Mouse (Mus musculus) right cerebral cortex, adult 18-20 months (tissue): Measurements from ENCODE around the gene Ift88.

Source experiments
- DNase-seq: peaks from one replicate; pipeline ENCODE4 v3.0.0; 2022; ENCODE audit warnings: mixed read lengths

Ift88 gene

GRCm38 (mm10) chr14:57533841-57534240 is 110.0 kb downstream of the Ift88 start:
- no peak for DNase-seq

GRCm38 (mm10) chr14:57534346-57534745 is 110.5 kb downstream of the Ift88 start:
- DNase-seq, result no peak

GRCm38 (mm10) chr14:57534961-57535360 is 111.1 kb downstream of the Ift88 start:
- no peak for DNase-seq

GRCm38 (mm10) chr14:57535646-57536045 is 111.8 kb downstream of the Ift88 start:
- no peak for DNase-seq

GRCm38 (mm10) chr14:57536820-57537219 is 113.0 kb downstream of the Ift88 start:
- no peak for DNase-seq

- no peak for DNase-seq
Observed at GRCm38 (mm10) chr14:57537261-57538015, 113.6 kb downstream of the Ift88 start.

- DNase-seq, result peak; percentile 59
Observed at GRCm38 (mm10) chr14:57540683-57541082, 116.8 kb downstream of the Ift88 start.

GRCm38 (mm10) chr14:57542231-57542630 is 118.4 kb downstream of the Ift88 start:
- DNase-seq, result no peak

GRCm38 (mm10) chr14:57543420-57544039 is 119.7 kb downstream of the Ift88 start:
- no peak for DNase-seq

- DNase-seq, result no peak
Observed at GRCm38 (mm10) chr14:57545526-57545925, 121.7 kb downstream of the Ift88 start.

- DNase-seq, result no peak
Observed at GRCm38 (mm10) chr14:57546131-57546530, 122.3 kb downstream of the Ift88 start.

- no peak for DNase-seq
Observed at GRCm38 (mm10) chr14:57546557-57547021, 122.7 kb downstream of the Ift88 start.

GRCm38 (mm10) chr14:57547062-57547461 is 123.2 kb downstream of the Ift88 start:
- no peak for DNase-seq

GRCm38 (mm10) chr14:57552945-57553344 is 129.1 kb downstream of the Ift88 start:
- no peak for DNase-seq

GRCm38 (mm10) chr14:57554434-57554833 is 130.6 kb downstream of the Ift88 start:
- DNase-seq, result no peak

- DNase-seq, result no peak
Observed at GRCm38 (mm10) chr14:57555471-57556070, 131.7 kb downstream of the Ift88 start.

GRCm38 (mm10) chr14:57556922-57557321 is 133.1 kb downstream of the Ift88 start:
- no peak for DNase-seq

GRCm38 (mm10) chr14:57565626-57566025 is 141.8 kb downstream of the Ift88 start:
- DNase-seq, result no peak
